Mouse (Mus musculus): Measurements from ENCODE around the gene Hrc. TPM values are rescaled to one million over a fixed set of nuclear protein-coding genes. Genes with fewer than 3 reads are reported as not detected.

Hrc gene
- polyA plus RNA-seq, 1 experiment from 2014 or later, result 0.41 TPM

- peaks cover 5% of the 10 kb centered on the region for H3K27me3 ChIP-seq (ENCODE audit: control insufficient read depth, insufficient read depth, low read length)
- H3K4me1 ChIP-seq (replicated peaks; ENCODE audit: control insufficient read depth, insufficient read depth, low read length), result peaks cover 19% of the 10 kb centered on the region; the same call in 1 of the 2 replicates
- peak; percentile 78 for ATAC-seq (ENCODE audit: low FRiP score)
- peak overlapping the region; percentile 69 for H3K9ac ChIP-seq
- 1% methylated on average over 37 of the region's 39 CpGs for WGBS
- H3K27ac ChIP-seq, result no peak overlapping the region
- peak overlapping the region; percentile 78 for H3K4me2 ChIP-seq (replicated peaks)
- H3K4me3 ChIP-seq (replicated peaks; ENCODE audit: low read length), result peak overlapping the region; percentile 38
- no peaks in the 10 kb centered on the region for H3K9me3 ChIP-seq (ENCODE audit: control insufficient read depth, low read length)
- H3K36me3 ChIP-seq (replicated peaks; ENCODE audit: control insufficient read depth, insufficient read depth), result peaks cover 21% of the 10 kb centered on the region
- DNase-seq (ENCODE audit: low spot score), result peak; percentile 69
Measured at GRCm38 (mm10) chr7:45339410-45340065, 4.4 kb downstream of the Hrc start.

- no peak overlapping the region for H3K27ac ChIP-seq
- peaks cover 19% of the 10 kb centered on the region; the same call in 1 of the 2 replicates for H3K4me1 ChIP-seq (replicated peaks; ENCODE audit: control insufficient read depth, insufficient read depth, low read length)
- H3K4me3 ChIP-seq (replicated peaks; ENCODE audit: low read length), result peak overlapping the region; percentile 38
- DNase-seq (ENCODE audit: low spot score) (no peak), ATAC-seq (ENCODE audit: low FRiP score) (no peak)
- peak overlapping the region; percentile 78 for H3K4me2 ChIP-seq (replicated peaks)
- H3K27me3 ChIP-seq (ENCODE audit: control insufficient read depth, insufficient read depth, low read length), result peaks cover 5% of the 10 kb centered on the region
- no peaks in the 10 kb centered on the region for H3K9me3 ChIP-seq (ENCODE audit: control insufficient read depth, low read length)
- H3K9ac ChIP-seq, result peak overlapping the region; percentile 69; the same call in 1 of the 2 replicates
- peaks cover 26% of the 10 kb centered on the region for H3K36me3 ChIP-seq (replicated peaks; ENCODE audit: control insufficient read depth, insufficient read depth)
- 6% methylated on average over 11 of the region's 11 CpGs for WGBS
Measured at GRCm38 (mm10) chr7:45340066-45340442, 5.0 kb downstream of the Hrc start.

- H3K4me3 ChIP-seq (replicated peaks; ENCODE audit: low read length), result no peak overlapping the region
Measured at GRCm38 (mm10) chr7:45340669-45341068, 5.6 kb downstream of the Hrc start.

GRCm38 (mm10) chr7:45341303-45341702 is 6.2 kb downstream of the Hrc start:
- peak; percentile 73 for DNase-seq (ENCODE audit: low spot score)
- Histone ChIP-seq H3K27ac (no peak overlapping the region), H3K9ac (no peak overlapping the region), H3K4me1 (replicated peaks; ENCODE audit: control insufficient read depth, insufficient read depth, low read length) (peaks cover 19% of the 10 kb centered on the region; the same call in 1 of the 2 replicates), H3K27me3 (ENCODE audit: control insufficient read depth, insufficient read depth, low read length) (peaks cover 5% of the 10 kb centered on the region), H3K4me3 (replicated peaks; ENCODE audit: low read length) (no peak overlapping the region), H3K36me3 (replicated peaks; ENCODE audit: control insufficient read depth, insufficient read depth) (peaks cover 38% of the 10 kb centered on the region), H3K4me2 (replicated peaks) (peak overlapping the region; percentile 78), H3K9me3 (ENCODE audit: control insufficient read depth, low read length) (no peaks in the 10 kb centered on the region)
- 8% methylated on average over 8 of the region's 8 CpGs for WGBS
- ATAC-seq (ENCODE audit: low FRiP score), result no peak

More at GRCm38 (mm10) chr7:45340669-45341068, 5.6 kb downstream of the Hrc start:
- Histone ChIP-seq H3K4me1 (replicated peaks; ENCODE audit: control insufficient read depth, insufficient read depth, low read length) (peaks cover 19% of the 10 kb centered on the region; the same call in 1 of the 2 replicates), H3K4me2 (replicated peaks) (peak overlapping the region; percentile 78), H3K27me3 (ENCODE audit: control insufficient read depth, insufficient read depth, low read length) (peaks cover 5% of the 10 kb centered on the region), H3K36me3 (replicated peaks; ENCODE audit: control insufficient read depth, insufficient read depth) (peaks cover 32% of the 10 kb centered on the region), H3K27ac (no peak overlapping the region), H3K9ac (no peak overlapping the region), H3K9me3 (ENCODE audit: control insufficient read depth, low read length) (no peaks in the 10 kb centered on the region)
- 6% methylated on average over 11 of the region's 11 CpGs for WGBS
- no peak for DNase-seq (ENCODE audit: low spot score)
- no peak for ATAC-seq (ENCODE audit: low FRiP score)

- 93% methylated on average over 11 of the region's 11 CpGs for WGBS
Measured at GRCm38 (mm10) chr7:45342081-45342480, 7.0 kb downstream of the Hrc start.

GRCm38 (mm10) chr7:45343543-45343942 is 8.5 kb downstream of the Hrc start:
- H3K27me3 ChIP-seq (ENCODE audit: control insufficient read depth, insufficient read depth, low read length), result no peaks in the 10 kb centered on the region
- no peak overlapping the region for H3K4me2 ChIP-seq (replicated peaks)
- ATAC-seq (ENCODE audit: low FRiP score) (no peak), DNase-seq (ENCODE audit: low spot score) (no peak)
- H3K9ac ChIP-seq, result no peak overlapping the region
- peaks cover 61% of the 10 kb centered on the region for H3K36me3 ChIP-seq (replicated peaks; ENCODE audit: control insufficient read depth, insufficient read depth)
- 38% methylated on average over 13 of the region's 13 CpGs for whole genome bisulfite sequencing
- peaks cover 18% of the 10 kb centered on the region; the same call in 1 of the 2 replicates for H3K4me1 ChIP-seq (replicated peaks; ENCODE audit: control insufficient read depth, insufficient read depth, low read length)
- H3K4me3 ChIP-seq (replicated peaks; ENCODE audit: low read length), result no peak overlapping the region
- no peak overlapping the region for H3K27ac ChIP-seq
- no peaks in the 10 kb centered on the region for H3K9me3 ChIP-seq (ENCODE audit: control insufficient read depth, low read length)

More at GRCm38 (mm10) chr7:45342081-45342480, 7.0 kb downstream of the Hrc start:
- no peak for ATAC-seq (ENCODE audit: low FRiP score)
- no peak overlapping the region for H3K4me3 ChIP-seq (replicated peaks; ENCODE audit: low read length)
- H3K27ac ChIP-seq, result no peak overlapping the region
- H3K4me2 ChIP-seq (replicated peaks), result no peak overlapping the region
- DNase-seq (ENCODE audit: low spot score), result no peak
- peaks cover 4% of the 10 kb centered on the region for H3K27me3 ChIP-seq (ENCODE audit: control insufficient read depth, insufficient read depth, low read length)
- H3K36me3 ChIP-seq (replicated peaks; ENCODE audit: control insufficient read depth, insufficient read depth), result peaks cover 46% of the 10 kb centered on the region
- H3K4me1 ChIP-seq (replicated peaks; ENCODE audit: control insufficient read depth, insufficient read depth, low read length), result peaks cover 19% of the 10 kb centered on the region; the same call in 1 of the 2 replicates
- H3K9ac ChIP-seq, result no peak overlapping the region
- H3K9me3 ChIP-seq (ENCODE audit: control insufficient read depth, low read length), result no peaks in the 10 kb centered on the region

GRCm38 (mm10) chr7:45346905-45347304 is 11.8 kb downstream of the Hrc start:
- no peaks in the 10 kb centered on the region for H3K4me1 ChIP-seq (replicated peaks; ENCODE audit: control insufficient read depth, insufficient read depth, low read length)
- 82% methylated on average over 13 of the region's 13 CpGs for WGBS

GRCm38 (mm10) chr7:45353041-45353440 is 18.0 kb downstream of the Hrc start:
- ATAC-seq (ENCODE audit: low FRiP score), result no peak
- H3K27me3 ChIP-seq (ENCODE audit: control insufficient read depth, insufficient read depth, low read length), result no peaks in the 10 kb centered on the region
- H3K4me1 ChIP-seq (replicated peaks; ENCODE audit: control insufficient read depth, insufficient read depth, low read length), result no peaks in the 10 kb centered on the region
- no peak overlapping the region for H3K4me3 ChIP-seq (replicated peaks; ENCODE audit: low read length)
- no peak overlapping the region for H3K4me2 ChIP-seq (replicated peaks)
- peaks cover 97% of the 10 kb centered on the region for H3K36me3 ChIP-seq (replicated peaks; ENCODE audit: control insufficient read depth, insufficient read depth)
- DNase-seq (ENCODE audit: low spot score), result no peak
- WGBS, result 24% methylated on average over 5 of the region's 5 CpGs
- no peak overlapping the region for H3K9ac ChIP-seq
- no peak overlapping the region for H3K27ac ChIP-seq
- H3K9me3 ChIP-seq (ENCODE audit: control insufficient read depth, low read length), result no peaks in the 10 kb centered on the region

More at GRCm38 (mm10) chr7:45346905-45347304, 11.8 kb downstream of the Hrc start:
- H3K4me3 ChIP-seq (replicated peaks; ENCODE audit: low read length), result no peak overlapping the region
- DNase-seq (ENCODE audit: low spot score), result no peak
- no peak overlapping the region for H3K9ac ChIP-seq
- no peak overlapping the region for H3K27ac ChIP-seq
- no peak for ATAC-seq (ENCODE audit: low FRiP score)
- H3K9me3 ChIP-seq (ENCODE audit: control insufficient read depth, low read length), result no peaks in the 10 kb centered on the region
- H3K4me2 ChIP-seq (replicated peaks), result no peak overlapping the region
- peaks cover 83% of the 10 kb centered on the region for H3K36me3 ChIP-seq (replicated peaks; ENCODE audit: control insufficient read depth, insufficient read depth)
- H3K27me3 ChIP-seq (ENCODE audit: control insufficient read depth, insufficient read depth, low read length), result no peaks in the 10 kb centered on the region

GRCm38 (mm10) chr7:45355318-45356020 is 20.4 kb downstream of the Hrc start:
- Histone ChIP-seq H3K4me2 (replicated peaks) (no peak overlapping the region), H3K27me3 (ENCODE audit: control insufficient read depth, insufficient read depth, low read length) (no peaks in the 10 kb centered on the region), H3K9ac (no peak overlapping the region), H3K4me3 (replicated peaks; ENCODE audit: low read length) (no peak overlapping the region), H3K4me1 (replicated peaks; ENCODE audit: control insufficient read depth, insufficient read depth, low read length) (no peaks in the 10 kb centered on the region), H3K9me3 (ENCODE audit: control insufficient read depth, low read length) (no peaks in the 10 kb centered on the region), H3K27ac (no peak overlapping the region), H3K36me3 (replicated peaks; ENCODE audit: control insufficient read depth, insufficient read depth) (peaks cover 84% of the 10 kb centered on the region)
- DNase-seq (ENCODE audit: low spot score), result no peak
- 79% methylated on average over 15 of the region's 15 CpGs for WGBS
- ATAC-seq (ENCODE audit: low FRiP score), result no peak
